Mouse (Mus musculus) heart, postnatal 10 days (tissue): ENCODE results near the gene Palm. TPM values are rescaled to one million over a fixed set of nuclear protein-coding genes. Genes with fewer than 3 reads are reported as not detected.
A peak's percentile ranks its signal among the peaks of the same experiment; 100 is the strongest.

Experiments used
- DNase-seq, 2 experiments: peaks; one replicate each; pipeline ENCODE4 v3.0.0; 2021
- intact Hi-C: fragments of 180-260 bp; cut with DNase I; formaldehyde crosslinking; loops from one replicate; pipeline ENCODE4 v1.15.1; 2025
- total RNA-seq, 2 experiments: library from RNA; stranded (reverse); gene quantifications; 2 replicates each; pipeline ENCODE4 v1.2.3; 2021

Gene Palm
- total RNA-seq, 2 experiments from 2014 or later = 90.8 to 103 TPM

DNA sequence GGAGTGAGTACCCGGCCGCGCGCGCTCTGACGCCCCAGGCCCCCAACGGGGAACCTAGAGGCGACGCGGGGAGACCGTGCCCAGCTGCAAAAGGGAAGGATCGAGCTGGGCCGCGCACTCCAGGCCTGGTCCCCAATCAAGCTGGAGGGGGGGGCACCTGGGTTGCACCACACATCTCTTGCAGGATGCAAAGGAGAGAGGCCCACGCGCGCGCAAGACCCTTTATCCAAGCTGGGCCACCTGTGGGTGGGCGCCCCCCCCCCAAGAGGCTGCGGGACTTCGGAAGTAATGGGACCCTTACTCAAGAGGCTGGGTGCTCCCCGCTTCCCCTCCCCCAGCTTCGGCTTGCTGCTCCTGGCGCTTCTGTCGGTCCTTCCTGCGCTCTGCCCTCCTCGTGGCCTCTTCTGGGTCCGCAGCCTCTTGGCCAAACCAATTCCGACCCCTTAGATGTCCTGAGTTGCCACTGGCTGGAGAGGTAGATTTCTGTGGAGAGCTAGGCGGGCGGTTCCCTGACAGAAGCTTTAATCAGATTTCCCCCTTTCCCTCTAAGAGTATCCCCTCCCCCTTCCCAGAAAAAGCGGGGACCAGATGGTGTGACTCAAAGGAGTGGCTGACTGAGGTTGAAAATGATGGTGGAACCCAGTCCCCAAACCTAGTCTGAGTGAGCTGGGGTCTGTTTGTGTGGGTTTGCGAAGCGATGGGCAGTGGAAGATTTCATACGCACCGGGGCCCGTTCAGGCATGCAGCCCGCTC lies 542 bp downstream of the Palm start:
- DNase-seq = peak in 1 of 2 experiments; percentile 59
- intact Hi-C loops = loop anchor here (1.0 kb wide), 2 partner anchors 14 to 18 kb away; no protein-coding TSS in a partner anchor

DNA sequence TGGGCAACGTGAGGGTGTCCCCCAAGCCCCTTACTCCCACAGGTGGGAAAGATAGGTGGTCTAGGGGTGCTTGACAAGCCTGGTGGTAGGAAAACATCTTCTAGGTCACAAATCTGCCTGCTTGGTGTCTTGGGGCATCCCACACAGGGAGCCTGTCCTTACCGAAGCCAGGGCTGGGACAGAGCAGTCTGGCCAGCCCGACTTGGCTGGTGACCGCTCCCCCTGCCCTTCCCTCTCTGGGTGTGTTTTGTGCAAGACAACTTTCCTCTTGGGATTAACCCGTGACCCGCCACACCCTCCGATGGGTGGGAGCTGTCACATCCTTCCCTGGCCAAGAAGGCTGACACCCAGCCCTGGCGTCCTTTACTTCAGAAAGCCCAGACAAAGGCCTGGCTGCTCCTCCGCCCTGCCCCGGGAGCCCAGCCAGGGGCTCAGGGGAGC lies 1.1 kb downstream of the Palm start:
- DNase-seq = peak; percentile 86 to 88
- intact Hi-C loops = loop anchor here (1.0 kb wide), 1 partner anchor 14 kb away; no protein-coding TSS in a partner anchor

DNA sequence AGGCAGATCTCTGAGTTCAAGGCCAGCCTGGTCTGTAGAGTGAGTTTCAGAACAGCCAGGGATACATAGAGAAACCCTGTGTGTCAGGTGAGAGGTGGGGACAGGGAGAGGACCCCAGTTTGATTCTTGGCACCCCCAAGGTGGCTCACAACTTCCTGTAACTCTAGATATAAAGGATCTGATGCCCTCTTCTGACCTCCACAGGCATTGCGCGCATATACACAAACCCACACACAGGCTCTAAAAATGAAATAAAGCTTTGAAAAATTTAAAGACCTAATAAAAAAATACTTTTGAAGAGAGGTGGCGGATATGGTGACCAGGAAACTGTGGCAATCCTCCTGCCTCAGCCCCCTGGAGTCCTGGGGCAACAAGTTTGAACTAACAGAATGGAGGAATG lies 2.5 kb downstream of the Palm start:
- no peak for DNase-seq
- intact Hi-C loops = no loop called here

DNA sequence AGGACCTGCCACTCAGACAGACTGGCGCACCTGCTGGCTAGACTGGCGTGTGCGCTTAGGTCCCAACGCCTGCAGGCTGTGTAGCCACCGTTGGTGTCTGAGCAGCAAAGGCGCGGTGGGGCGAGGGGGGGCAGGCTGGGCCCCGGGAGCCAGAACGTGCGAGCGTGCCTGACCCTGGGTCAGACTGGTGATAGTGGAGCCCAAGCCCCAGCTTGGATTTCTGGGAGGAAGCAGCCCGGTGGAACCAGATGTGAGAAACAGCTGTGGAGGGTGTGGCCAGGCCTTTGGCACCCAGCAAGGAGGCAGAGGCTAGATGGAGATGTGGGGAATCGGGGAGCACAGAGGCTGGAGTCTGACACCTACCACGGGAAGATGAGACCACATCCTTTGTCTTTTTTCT lies 4.0 kb downstream of the Palm start:
- DNase-seq = peak; percentile 56 to 57
- intact Hi-C loops = no loop called here

DNA sequence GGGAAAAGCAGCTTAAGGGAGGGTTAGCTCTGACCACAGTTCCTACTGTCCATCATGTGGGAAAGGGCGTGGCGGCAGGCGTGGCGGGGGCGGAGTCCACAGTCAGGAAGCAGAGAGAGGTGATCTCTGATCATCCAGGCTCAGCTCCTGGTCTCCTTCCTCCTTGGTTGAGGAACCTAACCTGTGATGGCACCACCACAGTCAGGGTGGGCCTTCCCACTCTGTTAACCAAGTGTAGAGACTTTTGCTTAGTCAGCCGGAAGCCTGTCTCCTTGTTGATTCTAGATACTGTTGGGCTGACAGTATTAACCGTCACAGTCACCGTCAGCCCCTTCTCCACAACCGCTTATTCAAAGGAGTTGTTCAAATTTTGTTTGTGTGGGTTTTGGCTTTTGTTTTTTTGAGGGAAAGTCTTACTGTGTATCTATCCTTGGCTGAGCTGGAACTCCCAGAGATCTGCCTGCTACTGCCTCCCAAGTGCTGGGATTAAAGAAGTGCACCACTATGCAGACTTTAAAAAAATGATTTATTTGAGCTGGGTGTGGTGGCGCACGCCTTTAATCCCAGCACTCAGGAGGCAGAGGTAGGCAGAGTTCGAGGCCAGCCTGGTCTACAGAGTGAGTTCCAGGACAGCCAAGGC lies 5.0 kb downstream of the Palm start:
- DNase-seq = no peak

DNA sequence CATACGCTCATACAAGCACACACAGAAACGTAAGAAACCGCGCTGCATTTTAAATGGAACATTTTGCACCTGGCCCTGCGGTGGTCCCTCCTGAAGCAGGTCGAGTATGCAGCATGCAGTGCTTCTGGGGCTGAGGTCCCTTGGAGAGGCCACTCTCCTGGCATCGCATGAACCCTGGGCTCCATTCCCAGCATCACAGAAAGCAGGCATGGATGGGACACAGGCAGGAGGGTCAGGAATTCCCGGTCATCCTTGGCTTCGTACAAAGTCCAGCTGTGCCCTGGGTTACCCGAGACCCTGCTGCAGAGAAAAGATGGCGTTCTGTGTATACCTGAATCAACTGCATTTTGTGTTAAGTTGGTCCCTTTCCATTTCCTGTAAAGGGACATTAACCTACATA lies 7.1 kb downstream of the Palm start:
- DNase-seq = no peak
- intact Hi-C loops = no loop called here

More for the DNA sequence above, 5.0 kb downstream of the Palm start:
- intact Hi-C loops = no loop called here

DNA sequence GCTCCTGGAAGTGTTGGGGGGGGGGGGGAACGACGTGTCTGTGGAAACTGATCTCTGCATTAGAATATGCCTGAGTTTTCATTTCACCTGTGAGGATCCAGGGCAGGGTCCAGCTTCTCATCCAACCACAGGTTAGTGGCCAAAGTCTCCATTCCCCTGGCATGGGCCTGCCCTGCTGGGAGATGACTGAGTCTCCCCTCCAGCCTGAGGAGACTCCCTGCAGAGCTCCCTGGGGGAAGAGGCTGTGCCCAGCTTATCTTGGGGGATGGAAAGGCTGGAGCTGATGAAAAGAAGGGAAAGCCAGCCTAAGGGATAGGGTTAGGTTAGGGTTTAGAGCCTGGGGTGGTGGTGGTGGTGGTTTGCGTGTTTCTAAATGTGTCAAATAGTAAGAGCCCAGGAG lies 8.5 kb downstream of the Palm start:
- intact Hi-C loops = no loop called here
- no peak for DNase-seq

DNA sequence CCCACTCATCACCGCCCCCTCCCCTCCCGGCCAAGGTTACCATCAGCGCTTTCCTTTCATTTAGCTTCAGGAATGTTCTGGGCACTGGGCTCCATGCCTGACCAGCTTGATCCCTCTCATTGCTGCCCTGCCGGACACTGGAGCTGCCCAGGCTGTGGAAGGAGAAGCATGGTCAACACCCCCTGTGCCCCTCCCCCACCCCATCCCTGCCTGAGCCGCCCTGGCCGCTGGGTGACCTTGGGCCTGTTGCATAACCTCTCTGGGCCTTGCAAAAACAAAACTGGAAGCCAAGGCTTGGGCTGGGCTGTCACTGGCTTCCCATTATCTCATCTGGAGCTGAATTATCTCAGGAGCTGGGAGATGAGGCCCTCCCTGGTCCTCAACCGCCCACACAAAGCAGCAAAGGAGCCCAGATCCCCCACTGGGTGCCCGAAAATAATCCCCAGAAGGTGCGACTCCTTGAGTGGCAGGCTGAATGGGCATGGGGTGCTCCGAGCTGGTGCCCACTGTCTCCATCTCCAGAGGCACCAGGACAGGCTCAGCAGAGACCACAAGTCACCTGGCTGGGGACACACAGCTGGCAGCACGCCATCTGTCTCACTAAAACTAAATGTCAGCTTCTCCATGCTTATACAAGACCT lies 9.1 kb downstream of the Palm start:
- DNase-seq = peak; percentile 63 to 65
- intact Hi-C loops = no loop called here

DNA sequence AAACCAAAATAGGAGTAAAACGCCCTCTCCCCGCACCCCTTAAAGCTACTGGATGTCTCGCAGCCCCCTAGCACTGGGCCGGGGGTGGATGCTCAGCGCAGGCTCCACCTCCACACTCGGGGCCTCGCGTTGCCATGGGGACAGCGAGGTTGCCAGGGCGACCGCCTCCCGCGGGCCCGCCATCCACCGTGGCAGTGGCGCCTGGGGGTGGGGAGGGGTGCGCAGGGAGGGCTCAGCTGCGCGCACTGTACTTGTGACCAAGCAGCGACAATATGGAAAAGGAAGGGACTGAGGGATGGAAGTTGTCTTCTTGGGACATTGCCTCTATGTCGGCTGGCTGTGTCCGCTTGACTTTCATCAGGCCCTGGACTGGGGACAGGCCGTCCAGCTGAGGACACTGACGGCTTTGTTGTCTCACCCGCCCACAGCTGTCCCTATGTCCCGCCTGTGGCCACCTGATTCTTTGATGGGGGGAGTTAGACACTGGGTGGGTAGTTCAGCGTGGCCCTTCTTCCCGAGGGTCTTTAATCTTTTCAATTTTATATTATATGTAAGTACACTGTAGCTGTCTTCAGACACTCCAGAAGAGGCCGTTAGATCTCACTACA lies 10.4 kb downstream of the Palm start:
- intact Hi-C loops = no loop called here
- peak in 1 of 2 experiments; percentile 55 for DNase-seq

DNA sequence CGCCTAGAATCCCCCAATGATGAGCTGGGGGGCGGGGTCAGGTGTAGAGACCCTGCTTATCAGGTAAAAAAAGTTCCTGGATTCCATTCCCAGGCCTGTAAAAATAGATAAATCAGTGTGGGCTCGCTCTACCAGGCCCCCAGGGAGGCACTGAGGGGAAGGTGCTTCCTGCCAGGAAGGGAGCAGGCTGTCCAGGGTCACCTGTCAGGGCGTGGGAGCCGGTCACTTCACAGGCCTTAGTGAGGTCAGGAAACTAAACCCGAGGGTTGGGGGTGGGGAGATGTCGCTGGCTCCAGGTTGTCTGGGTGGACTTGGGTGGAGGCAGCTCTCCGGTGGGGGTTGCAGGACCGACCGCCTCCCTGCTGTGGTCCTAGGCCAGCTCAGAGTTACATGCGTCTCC lies 12.3 kb downstream of the Palm start:
- peak; percentile 66 to 71 for DNase-seq
- intact Hi-C loops = no loop called here

DNA sequence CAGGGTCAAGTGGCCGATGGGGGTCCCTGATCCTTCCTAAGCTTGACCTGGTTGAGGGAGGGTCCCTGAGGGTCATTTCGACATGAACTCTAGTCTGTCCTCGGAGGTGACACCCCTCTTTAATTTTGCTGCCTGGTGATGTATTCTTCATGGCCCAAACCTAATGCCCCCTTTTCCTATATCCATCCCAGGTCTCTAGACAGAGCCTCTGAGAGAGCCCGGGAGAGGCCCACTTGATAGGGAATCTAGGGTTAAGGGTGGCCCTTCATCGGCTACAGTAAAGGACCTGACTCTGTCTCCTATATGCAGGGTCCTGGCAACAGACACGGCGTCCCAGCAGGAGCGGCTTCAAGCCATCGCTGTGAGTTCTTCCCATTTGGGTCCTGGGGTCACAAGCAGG lies 13.0 kb downstream of the Palm start:
- no peak for DNase-seq
- intact Hi-C loops = no loop called here

DNA sequence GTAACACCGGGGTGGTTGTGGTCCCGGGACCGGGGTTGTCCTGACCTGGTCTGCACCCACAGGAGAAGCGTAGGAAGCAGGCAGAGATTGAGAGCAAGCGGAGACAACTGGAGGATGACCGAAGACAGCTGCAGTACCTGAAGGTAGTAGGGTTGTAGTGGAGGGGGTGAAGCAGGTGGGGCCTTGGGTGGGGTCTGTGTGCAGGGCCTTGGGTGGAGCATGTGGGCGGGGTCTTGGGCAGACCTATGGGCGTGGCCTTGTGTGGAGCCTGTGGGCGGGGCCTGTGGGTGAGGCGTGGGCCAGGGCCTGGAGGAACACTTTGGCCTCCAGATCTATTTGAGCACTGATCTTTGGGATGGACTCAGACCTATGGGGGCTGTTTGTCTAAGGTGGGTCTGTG lies 13.6 kb downstream of the Palm start:
- DNase-seq = no peak
- intact Hi-C loops = no loop called here

DNA sequence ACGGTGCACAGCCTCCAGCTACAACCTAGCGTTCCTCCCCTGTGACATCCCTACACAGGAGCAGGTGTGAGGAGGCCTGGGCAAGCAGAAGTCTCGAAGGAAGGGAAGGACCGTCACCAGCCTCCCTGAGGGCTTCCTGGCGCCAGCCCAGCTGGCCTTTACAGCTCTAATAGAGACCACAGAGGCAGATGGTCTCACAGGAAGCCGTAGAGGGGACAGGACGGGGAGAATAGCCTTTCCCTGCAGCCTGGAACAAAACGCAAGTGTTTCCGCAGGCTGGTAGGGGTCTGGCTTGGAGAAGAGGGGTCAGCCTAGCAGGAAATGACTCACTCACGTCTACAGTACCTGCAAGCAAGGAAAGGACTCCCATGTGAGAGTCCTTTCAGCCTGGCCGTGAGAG lies 14.5 kb downstream of the Palm start:
- peak; percentile 67 to 70 for DNase-seq
- intact Hi-C loops = loop anchor here (1.0 kb wide), 1 partner anchor 14 kb away; no protein-coding TSS in a partner anchor

DNA sequence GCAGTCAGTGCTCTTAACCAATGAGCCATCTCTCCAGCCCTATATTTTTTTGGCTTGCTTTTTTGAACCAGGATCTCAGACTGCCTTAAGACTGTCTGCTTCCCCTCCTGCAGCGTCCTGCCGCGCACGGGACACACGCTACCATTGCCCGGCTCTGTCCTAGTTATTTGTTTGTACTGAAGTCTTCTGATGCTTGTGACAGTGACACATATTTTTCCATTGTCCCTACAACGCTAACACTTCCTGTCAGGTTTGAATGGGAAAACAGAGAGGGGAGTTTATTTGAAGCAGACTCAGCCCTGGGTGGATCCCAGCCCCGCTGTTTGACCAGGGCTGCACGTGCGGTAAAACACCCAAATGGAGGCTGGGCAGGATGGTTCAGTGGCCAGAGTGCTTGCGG lies 15.4 kb downstream of the Palm start:
- DNase-seq = no peak
- intact Hi-C loops = loop anchor here (1.0 kb wide), 1 partner anchor 14 kb away; no protein-coding TSS in a partner anchor

DNA sequence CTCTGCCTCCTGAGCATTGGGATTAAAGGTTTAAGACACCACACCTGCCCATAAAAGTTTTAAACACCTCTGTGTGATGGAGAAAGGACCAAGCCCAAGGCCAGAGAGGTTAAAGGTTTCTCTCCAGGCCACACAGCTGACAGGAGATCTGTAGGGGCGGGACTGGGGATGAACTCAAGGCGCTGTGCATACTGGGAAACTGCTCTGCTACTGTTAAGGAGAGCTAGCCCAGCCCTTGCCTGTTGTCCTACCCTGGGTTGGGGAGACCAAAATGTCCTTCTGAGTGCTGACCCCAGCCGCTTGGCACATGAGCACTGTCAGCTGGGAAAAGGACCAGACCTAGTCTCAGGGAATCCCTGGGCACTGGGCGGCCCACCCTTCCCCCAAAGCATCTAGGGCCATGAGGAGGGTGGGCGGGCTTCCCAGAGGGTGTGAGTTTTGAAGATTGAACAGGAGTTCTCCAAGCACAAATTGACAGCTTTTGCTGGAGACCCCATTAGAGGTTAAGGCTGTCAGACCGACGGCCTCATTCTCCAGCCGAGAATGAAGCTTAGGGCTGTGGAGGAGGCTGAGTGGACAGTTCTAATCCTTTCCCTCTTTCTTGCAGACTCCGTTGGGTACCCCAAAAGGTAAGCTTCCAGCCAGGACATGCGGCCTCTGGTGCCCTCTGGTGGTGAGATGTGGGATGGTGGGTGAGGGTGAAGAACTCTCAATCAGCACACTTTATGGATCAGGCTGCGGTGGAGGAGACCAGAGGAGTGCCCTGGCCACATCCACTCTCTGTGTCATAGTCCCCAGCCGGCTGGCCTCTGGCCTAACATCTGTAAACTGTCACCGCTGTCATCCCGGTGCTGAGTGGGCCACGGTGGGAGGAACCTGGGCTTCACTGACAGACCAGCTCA lies 18.6 kb downstream of the Palm start:
- intact Hi-C loops = loop anchor here (1.0 to 2.0 kb wide), 2 partner anchors 19 to 43 kb away; partner anchors contain the start of gene Palm
- DNase-seq = peak; percentile 85 to 92

DNA sequence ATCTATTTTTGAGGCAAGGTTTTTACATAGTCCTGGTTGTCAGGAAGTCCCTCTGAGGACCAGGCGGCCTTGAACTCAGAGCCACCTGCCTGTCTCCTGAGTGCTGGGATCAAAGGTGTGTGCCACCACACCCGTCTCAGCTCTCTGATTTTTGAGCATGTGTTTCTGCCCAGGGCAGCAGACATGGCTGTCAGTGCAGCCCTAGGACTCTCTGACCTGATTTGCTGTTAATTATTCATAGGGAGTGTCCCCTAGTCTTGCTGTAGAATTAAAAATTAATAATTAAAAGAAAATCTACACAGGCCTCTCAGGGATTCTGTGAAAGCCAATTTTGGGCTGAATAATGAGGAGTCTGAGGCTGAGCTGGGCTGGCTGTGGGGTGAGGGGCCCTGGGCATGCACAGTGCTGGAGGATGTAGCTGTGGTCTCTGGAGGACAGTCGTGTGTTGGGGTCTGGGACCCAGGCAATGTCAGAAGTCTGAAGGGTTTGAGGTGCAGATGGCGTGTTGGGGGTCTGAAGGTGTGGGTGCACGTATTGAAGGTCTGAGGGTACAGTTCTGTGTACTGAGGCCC lies 21.0 kb downstream of the Palm start:
- intact Hi-C loops = no loop called here
- no peak for DNase-seq

DNA sequence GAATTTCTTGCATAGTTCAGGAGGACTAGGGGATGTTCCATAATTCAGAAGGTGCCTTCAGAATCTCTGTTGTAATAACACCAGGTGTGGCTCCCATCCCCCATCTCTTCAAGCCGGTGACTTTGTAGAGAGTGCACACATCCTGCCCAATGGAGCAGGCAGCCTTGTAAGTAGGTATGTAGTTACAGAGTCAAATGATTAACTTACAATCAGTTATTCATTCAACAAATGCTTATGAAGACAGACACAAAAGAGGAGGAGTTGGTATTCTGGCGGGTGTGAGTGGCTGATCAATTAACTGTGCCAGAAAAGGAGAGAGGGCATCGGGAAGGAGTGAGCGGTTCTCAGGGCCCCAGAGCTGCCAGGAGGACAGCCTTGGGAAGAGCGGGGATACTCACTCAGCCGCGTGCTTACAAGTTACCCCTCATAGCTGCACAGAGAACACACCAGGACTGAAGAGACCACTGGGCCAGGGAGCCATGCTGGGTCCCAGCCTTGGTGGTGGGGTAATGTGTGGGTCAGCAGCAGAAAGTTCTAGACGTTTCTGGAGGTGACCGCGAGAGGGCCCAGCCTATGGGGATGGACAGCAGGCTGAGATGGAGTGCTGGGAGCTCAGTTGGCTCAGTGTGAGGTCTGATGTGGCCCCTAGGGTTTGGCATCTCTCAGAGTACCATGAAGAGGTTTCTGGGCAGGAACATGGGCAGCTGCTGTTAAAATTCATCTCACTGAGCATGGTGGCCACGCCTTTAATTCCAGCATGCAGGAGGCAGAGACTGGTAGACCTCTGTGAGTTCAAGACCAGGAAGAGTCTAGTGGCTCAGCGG lies 22.5 kb downstream of the Palm start:
- intact Hi-C loops = loop anchor here (5.0 kb wide), 1 partner anchor 34 kb away; no protein-coding TSS in a partner anchor
- no peak for DNase-seq

DNA sequence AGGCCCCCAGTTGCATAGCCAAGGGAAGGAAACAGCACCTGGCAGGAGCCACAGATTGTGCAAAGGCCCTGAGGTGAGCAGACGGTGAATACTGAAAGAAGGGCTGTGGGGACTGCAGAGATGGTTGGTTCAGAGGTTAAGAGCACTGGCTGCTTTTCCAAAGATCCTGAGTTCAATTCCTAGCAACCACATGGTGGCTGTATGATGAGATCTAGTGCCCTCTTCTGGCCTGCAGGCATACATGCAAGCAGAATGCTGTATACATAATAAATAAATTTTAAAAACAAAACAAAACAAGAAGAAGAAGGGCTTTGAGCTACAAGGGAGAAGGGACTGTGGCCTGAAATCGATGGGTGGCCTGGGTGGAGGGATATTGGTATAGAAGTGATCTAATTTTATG lies 23.7 kb downstream of the Palm start:
- DNase-seq = no peak
- intact Hi-C loops = loop anchor here (5.0 kb wide), 1 partner anchor 35 kb away; no protein-coding TSS in a partner anchor

DNA sequence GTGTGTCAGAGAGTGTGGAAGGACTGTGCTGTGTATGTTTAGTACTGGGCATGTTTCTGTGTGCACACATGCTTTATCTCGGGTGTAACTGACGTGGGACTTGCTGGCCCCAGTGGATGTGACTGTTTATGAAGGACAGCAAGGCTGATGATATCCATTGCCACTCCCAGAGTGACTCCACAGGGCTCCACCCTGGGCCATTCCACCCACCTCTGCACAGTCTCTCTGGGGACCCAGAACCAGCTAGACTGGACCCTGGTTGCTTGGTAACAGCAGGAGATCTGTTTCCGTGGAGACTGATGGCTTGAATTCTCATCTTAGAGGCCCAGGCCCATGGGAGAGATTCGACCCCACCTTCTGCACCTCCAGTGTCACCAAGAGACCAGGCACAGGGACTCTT lies 24.9 kb downstream of the Palm start:
- DNase-seq = no peak
- intact Hi-C loops = loop anchor here (5.0 kb wide), 1 partner anchor 36 kb away; no protein-coding TSS in a partner anchor
